Mouse (Mus musculus) NIH3T3 (cell line): Measurements from ENCODE around the gene Srd5a2.

ENCODE experiments used
- DNase-seq: peaks from one replicate; pipeline ENCODE4 v3.0.0-alpha.2; 2012; ENCODE audit warnings: low read depth

Gene Srd5a2

GRCm38 (mm10) chr17:73985936-73986335 is 61.8 kb downstream of the Srd5a2 start:
- DNase-seq: no peak

DNA sequence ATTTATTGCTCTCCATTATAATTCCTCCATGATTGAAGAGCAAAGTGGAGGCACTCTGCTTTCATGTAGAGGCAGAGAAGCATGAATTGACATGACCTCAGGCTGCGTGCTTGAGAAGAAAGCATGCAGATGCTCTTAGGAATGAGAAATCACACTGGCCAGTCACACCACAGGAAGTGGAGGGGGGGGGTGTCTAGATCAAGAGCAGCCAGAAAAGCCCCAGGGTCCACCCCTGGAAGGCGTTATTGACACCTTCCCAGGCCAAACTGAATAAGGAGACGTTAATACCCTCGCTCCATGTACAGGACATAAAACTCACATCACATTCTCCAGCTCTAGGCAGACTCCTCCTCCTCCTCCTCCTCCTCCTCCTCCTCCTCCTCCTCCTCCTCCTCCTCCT is 63.2 kb downstream of the Srd5a2 start:
- no peak for DNase-seq

DNA sequence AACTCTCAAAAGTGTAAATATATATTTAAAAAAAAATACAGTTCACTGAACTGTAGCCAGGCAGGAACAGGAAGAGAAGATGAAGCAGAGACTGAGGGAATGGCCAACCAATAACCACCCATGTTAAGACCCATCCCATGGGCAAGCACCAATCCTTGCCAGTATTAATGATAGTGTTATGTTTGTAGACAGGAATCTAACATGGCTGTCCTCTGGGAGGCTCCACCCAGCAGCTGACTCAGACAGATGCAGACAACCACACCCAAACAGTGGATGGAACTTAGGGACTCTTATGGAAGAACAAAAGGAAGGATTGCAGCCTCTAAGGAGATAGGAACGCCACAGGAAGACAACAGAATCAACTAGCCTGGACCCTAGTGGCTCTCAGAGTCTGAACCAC is 64.8 kb downstream of the Srd5a2 start:
- peak; percentile 33 for DNase-seq

DNA sequence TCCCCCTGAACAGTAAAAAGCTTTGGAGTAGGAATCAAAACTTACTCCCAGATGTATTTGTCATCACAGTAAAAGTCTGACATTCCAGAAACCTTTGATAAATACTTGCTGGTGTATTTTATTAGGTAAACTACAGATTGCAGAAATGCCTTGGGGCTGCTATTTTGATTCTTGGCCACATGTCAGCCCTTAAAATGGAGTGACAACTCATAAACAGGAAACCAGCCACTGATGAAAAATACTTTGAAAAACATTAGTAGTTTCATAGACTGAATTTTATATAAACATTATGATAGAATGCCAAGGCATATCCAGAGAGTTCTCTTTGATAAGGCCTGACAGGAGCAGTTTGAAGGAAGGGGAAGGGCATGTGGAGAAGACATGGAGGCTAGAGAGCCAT is 71.7 kb downstream of the Srd5a2 start:
- DNase-seq: peak; percentile 46

- DNase-seq: no peak
These were observed 75.1 kb downstream of the Srd5a2 start for GRCm38 (mm10) chr17:73972648-73973047.

DNA sequence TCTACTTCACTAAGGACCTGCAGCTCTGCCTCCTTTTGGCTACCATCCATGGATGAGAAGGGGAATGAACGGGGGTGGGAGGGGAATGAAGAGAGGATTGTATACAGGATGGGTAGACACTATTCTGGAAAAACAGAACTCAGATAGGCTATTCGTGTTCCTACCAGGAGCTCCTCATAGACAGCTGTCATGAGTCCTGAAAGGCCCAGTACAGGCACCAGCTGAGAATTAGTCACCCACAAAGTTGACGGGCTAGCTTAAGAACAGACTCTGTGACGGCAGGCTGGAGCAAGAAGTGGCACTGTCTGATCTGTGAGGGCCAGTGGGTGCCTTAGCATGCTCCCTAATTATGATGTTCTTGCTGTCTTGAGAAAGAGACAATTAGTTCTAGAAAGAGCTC is 76.4 kb downstream of the Srd5a2 start:
- no peak for DNase-seq

DNA sequence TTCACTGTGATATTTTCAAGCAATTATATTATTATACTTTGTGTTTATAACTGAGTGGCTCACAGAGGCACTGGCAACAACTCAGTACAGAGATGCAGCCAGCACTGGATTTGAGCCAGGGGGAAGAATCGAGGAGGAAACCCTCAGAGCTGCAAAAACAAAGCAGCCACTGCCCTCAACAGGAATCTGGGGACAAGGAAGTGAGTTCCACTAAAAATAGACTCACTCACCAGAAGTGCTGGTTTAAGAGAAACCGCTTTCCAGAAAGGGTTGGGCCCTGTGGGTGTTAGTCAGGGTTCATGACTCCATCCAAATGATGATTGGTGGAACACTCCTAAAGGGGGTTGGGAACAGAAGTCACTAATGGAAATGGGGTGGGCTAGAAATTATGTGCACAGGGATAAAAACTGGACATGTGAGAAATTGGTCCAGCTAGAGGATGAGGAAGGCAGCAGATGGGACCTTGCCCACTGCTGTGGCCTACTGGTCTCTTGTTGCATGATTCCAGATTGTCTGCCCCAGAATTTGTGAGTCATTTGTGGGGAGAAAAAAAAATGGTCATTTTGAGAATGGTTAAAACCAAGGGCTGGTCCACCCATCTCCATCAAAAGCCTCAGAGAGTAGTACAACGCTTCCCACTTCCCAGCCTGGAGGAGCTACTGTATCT is 77.2 kb downstream of the Srd5a2 start:
- DNase-seq: peak; percentile 92
